Mouse (Mus musculus) adrenal gland, adult 18-20 months (tissue): Measurements from ENCODE around the gene Nipa1. TPM values are rescaled to one million over a fixed set of nuclear protein-coding genes. Genes with fewer than 3 reads are reported as not detected.

Experiments used
- DNase-seq, 2 experiments: peaks; one replicate each; pipeline ENCODE4 v3.0.0; 2021 to 2022; ENCODE audit warnings: low spot score in 2 of 2
- total RNA-seq, 2 experiments: library from RNA; stranded (reverse); gene quantifications; 1 replicate in 1 of 2; 2 replicates in 1 of 2; pipeline ENCODE4 v1.2.3; 2021

Gene Nipa1
- total RNA-seq, 2 experiments from 2014 or later = 7.1 to 7.2 TPM

DNA sequence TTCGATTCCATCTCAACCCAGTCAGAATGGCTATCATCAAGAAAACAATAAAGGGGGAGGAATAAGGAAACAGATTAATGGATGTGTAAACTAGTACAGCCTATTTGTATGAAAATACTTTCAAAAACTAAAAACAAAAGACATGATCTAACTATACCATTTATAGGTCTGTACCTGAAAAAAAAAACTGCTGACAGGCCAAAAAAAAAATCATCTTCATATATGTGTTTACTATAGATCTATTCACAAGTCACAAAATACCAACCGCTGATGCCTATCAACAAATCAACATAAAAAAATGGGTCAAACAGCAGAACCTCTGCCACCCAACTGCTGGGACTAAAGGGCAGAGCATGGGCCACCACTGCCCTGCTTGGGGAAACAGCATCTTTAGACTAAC is 63.7 kb downstream of the Nipa1 start:
- no peak for DNase-seq

DNA sequence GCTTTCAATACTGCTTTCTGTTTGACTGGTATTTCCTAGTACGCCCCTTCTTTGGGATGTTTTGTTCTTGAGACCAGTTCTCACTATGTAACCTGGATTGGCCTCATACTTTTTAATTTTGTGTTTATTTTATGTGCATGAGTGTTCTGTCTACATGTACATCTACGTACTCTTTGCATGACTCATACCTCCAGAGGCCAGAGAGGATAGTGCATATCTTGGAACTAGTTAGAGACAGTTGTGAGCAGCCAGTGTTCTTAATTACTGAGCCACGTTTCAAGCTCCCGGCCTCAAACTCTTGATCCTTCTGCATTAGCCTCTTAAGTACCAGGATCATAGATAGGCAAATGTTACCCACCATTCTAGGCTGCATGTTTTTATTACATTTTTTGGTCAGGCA is 81.4 kb downstream of the Nipa1 start:
- DNase-seq = no peak

DNA sequence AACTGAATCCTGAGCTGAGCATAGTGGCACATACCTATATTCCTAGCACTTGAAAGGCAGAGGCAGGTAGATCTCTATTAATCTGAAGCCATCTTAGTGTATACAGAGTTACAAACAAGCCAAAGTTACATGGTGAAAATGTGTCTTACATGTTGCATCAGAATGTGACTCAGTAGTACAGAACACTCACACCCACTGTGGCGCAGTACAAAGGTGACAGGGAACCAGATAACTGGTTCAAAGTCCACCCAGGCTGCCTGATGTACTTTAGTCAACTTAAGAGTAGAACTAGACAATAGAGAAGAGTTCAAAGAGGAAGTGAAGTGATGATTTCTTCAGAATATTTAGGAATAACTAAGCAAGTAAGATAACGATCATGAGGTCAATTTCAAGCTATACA is 84.7 kb downstream of the Nipa1 start:
- no peak for DNase-seq

DNA sequence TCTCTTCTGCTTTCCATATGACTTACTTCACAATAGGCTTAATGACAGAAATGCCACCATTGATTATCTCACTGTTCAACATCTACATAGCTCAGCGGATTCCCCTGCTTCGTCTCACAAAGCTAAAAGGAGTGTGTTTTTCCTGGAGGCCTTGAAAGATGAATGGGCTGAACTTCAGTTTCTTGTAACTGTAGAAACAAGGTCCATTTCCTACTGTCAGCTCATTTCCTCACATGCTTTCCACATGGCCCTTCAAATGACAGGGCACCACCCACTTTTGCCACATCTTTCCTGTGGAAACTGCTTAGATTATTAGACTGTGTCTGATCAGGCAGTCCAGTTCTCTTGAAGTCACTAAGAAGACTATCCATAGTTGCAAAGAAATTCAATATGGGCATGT is 91.1 kb downstream of the Nipa1 start:
- no peak for DNase-seq

Other genes starting within 250 kb of the Nipa1 start
- gene Tubgcp5, start 225.8 kb downstream of the Nipa1 start, total RNA-seq = 10 to 100 TPM; 10.7 to 15.4 TPM
- gene Cyfip1, start 178.2 kb downstream of the Nipa1 start, total RNA-seq = 10 to 100 TPM; 53.8 to 69.4 TPM
- gene Nipa2, start 57.5 kb downstream of the Nipa1 start, total RNA-seq = 10 to 100 TPM; 46.9 to 53.2 TPM
- 10 to 100 TPM; 50.4 to 52.5 TPM for gene Herc2, start 30.2 kb upstream of the Nipa1 start, total RNA-seq
- 1 to 10 TPM; 2.8 to 4.4 TPM for gene Oca2, start 219.8 kb upstream of the Nipa1 start, total RNA-seq